Mouse (Mus musculus) lung, adult 2 months (tissue): ENCODE measurements at regions not wholly inside any gene's neighbourhood (a gene's known extent, or its start where the extent isn't known, plus 50 kb on each side); places are given as distances from the start of the nearest gene placed in this dataset.

ENCODE experiments used
- CTCF ChIP-seq: fragments of 200-500 bp; IDR thresholded peaks from 2 replicates; pipeline ENCODE4 v1.5.1; 2011; ENCODE audit warnings: mild to moderate bottlenecking, low read length, control low read depth; ENCODE audit not compliant: insufficient read depth
- POLR2A ChIP-seq: fragments of 200-500 bp; IDR thresholded peaks from 2 replicates; pipeline ENCODE4 v1.6.1; 2011; ENCODE audit warnings: low read depth, mild to moderate bottlenecking, control low read depth, low read length, borderline replicate concordance; ENCODE audit errors: extremely low read depth

DNA sequence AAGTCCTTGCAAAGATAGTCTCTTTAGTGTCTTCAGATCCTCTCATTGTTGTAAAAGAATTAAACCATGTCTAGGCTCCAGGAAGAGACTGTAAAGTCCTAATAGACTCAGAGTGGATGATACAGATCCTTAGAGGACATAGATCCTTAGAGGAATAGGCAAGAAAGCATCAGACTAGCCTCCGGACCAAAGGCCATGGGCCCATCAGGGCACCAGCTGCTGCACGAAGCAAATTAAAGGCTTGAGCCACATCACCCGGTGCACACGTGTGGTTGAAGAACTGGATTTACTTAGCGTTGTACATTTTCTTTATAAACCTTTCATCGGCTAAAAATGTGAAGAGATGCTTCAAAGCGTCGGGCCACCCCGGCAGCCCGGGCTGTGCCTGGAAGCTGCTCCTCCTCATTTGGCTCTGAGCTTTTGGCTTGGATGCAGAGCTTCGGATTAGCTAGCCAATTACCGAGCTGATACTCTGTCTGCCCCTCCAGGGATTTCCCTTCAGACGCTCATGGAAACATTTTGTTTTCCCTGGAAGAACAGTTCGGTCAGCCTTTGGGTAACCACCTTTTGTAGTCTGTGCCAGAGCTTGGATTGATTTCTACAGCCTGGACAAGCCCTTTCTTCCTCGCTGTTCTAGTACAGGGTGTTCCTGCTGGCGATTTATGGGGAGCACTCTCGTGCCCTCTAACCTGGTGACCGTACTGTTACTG, 259.0 kb upstream of the Slc30a5 start:
- TF ChIP-seq CTCF (no peak), POLR2A (no peak)
